Mouse (Mus musculus) lung, adult 18-20 months (tissue): ENCODE results near the gene Lix1l.

ENCODE experiments used
- DNase-seq, 2 experiments: peaks; one replicate each; pipeline ENCODE4 v3.0.0; 2022; ENCODE audit warnings: mixed read lengths in 2 of 2

The Lix1l gene

GRCm38 (mm10) chr3:96566661-96567450, 34.1 kb upstream of the Lix1l start:
- DNase-seq = no peak

GRCm38 (mm10) chr3:96568605-96569004, 32.3 kb upstream of the Lix1l start:
- no peak for DNase-seq

- DNase-seq = no peak
These were observed 31.4 kb upstream of the Lix1l start for GRCm38 (mm10) chr3:96569506-96569905.

GRCm38 (mm10) chr3:96569966-96570605, 30.9 kb upstream of the Lix1l start:
- no peak for DNase-seq

- DNase-seq = no peak
These were observed 30.3 kb upstream of the Lix1l start for GRCm38 (mm10) chr3:96570643-96571042.

GRCm38 (mm10) chr3:96571336-96571735, 29.6 kb upstream of the Lix1l start:
- DNase-seq = peak in 1 of 2 experiments; percentile 3

- peak; percentile 69 to 78 for DNase-seq
These were observed 28.9 kb upstream of the Lix1l start for GRCm38 (mm10) chr3:96571896-96572698.

- DNase-seq = peak in 1 of 2 experiments; percentile 7
These were observed 27.1 kb upstream of the Lix1l start for GRCm38 (mm10) chr3:96573611-96574511.

GRCm38 (mm10) chr3:96575272-96575984, 25.5 kb upstream of the Lix1l start:
- no peak for DNase-seq

GRCm38 (mm10) chr3:96576005-96576658, 24.8 kb upstream of the Lix1l start:
- DNase-seq = peak; percentile 91 to 94

- peak; percentile 96 to 97 for DNase-seq
These were observed 24.0 kb upstream of the Lix1l start, which contains the start of gene Gm16253 for GRCm38 (mm10) chr3:96576690-96577541. Gene Gm16253 (plus strand): TSS chr3:96576984.

- DNase-seq = no peak
These were observed 23.4 kb upstream of the Lix1l start for GRCm38 (mm10) chr3:96577566-96577965.

- DNase-seq = no peak
These were observed 22.2 kb upstream of the Lix1l start for GRCm38 (mm10) chr3:96578561-96579238.

- DNase-seq = no peak
These were observed 21.7 kb upstream of the Lix1l start for GRCm38 (mm10) chr3:96579239-96579750.

GRCm38 (mm10) chr3:96579885-96580454, 21.0 kb upstream of the Lix1l start:
- peak; percentile 91 to 92 for DNase-seq

- no peak for DNase-seq
These were observed 19.8 kb upstream of the Lix1l start for GRCm38 (mm10) chr3:96581141-96581540.

GRCm38 (mm10) chr3:96581771-96582515, 19.0 kb upstream of the Lix1l start:
- DNase-seq = no peak

- DNase-seq = no peak
These were observed 17.6 kb upstream of the Lix1l start for GRCm38 (mm10) chr3:96583386-96583785.
